Mouse (Mus musculus) activated CD4-positive, CD25-positive, alpha-beta regulatory T cell, adult 4 months (primary cell): Measurements from ENCODE around the gene Tmem184b. TPM values are rescaled to one million over a fixed set of nuclear protein-coding genes. Genes with fewer than 3 reads are reported as not detected.

Experiments used
- ATAC-seq: one replicate; pipeline ENCODE4 v1.8.0; 2017
- polyA plus RNA-seq, 2 experiments: library from polyadenylated mRNA; unstranded; fragments of 100-300 nt; shearing (Covaris generic); gene quantifications; one replicate each; pipeline ENCODE4 v1.2.1; 2017

Tmem184b gene
- polyA plus RNA-seq, result 10 to 100 TPM in 1 of 2 experiments, 1 to 10 TPM in 1; 9.3 to 18.1 TPM

- ATAC-seq, result peak; percentile 74
Observed at GRCm38 (mm10) chr15:79402836-79403762, at the start of gene Tmem184b. Gene Tmem184b, minus strand, starts transcription at chr15:79403569.

- no peak for ATAC-seq
Observed at GRCm38 (mm10) chr15:79448041-79448440, 44.7 kb upstream of the Tmem184b start.

GRCm38 (mm10) chr15:79445786-79446654 is 42.7 kb upstream of the Tmem184b start:
- ATAC-seq, result no peak

DNA sequence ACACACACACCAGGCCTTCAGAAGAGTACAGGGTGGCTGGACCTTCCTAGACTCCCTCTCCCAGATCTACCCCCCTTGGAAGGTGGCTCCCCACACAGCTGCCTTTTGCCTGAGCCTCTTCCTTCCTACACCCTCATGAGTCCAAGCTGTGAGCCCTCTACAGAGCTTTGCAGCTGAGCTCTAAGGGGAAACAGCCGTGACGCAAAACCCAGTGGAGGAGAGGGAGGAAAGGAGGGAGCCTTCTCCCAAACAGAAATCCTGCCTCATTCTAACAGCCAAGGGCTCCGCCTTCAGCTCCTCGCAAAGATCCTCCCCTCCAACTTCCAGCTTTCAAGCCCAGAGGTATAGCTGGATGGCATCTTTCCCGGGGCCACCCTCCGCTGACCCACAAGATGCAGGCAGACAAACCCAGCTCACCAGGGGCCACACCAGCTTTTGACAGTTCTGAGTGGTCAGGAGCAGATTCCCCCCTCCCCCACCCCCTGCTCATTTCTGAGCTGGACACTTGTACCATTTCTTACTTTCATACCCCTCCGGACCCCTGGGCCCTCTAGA is 40.6 kb upstream of the Tmem184b start:
- no peak for ATAC-seq

- ATAC-seq, result no peak
Observed at GRCm38 (mm10) chr15:79442961-79443518, 39.7 kb upstream of the Tmem184b start.

- ATAC-seq, result no peak
Observed at GRCm38 (mm10) chr15:79442257-79442611, 38.9 kb upstream of the Tmem184b start.

- peak; percentile 46 for ATAC-seq
Observed at GRCm38 (mm10) chr15:79441331-79442256, 38.2 kb upstream of the Tmem184b start.

DNA sequence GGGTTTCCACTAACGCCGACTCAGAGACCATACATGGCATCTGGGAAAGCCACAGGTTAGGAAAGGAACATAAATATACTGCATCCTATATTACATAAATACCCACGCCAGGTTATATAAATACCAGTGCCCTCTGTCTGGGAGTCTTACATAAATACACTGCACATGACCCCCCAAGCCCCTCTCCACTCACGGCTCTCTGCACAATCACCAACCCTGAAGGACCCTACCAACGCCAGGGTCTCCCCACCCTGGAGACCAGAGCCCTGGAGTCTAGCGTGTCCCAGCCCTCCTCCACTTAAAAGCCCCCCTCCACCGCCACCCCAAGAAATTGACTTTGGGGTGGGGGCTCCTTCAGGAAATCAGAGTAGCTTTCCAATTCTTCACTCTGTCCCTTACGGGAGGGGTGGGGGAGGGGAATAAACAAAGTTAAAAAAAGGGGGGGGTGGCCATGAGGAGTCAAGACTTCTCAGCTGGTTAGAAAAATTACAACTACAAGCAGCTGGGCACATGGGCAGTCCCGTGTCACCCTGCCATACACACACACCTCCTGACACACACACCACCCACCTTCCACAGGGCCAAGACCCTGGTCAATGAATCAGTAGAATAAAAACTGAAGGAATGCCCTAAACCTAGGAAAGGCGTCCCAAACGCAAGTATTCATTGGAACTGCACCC is 37.4 kb upstream of the Tmem184b start:
- no peak for ATAC-seq

DNA sequence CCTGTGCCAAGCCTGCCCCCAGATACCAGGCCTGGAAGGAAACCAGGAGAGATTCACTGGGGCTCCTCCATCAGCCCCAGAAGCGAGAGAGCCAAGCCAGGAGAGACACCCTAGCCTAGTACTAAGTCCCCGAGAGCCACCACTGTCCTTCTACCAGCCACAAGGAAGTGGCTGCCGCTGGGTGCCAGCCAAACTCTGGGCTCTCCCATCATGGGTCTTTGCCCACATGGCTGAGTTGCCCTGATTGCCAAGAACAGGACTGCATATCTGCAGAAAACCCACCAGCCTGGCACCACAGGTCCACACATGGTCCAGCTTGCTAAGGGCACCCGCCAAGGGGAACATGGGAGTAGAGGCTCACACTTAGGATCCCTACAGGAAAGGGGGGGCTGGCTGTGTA is 36.9 kb upstream of the Tmem184b start:
- no peak for ATAC-seq

GRCm38 (mm10) chr15:79439386-79439785 is 36.0 kb upstream of the Tmem184b start:
- no peak for ATAC-seq

DNA sequence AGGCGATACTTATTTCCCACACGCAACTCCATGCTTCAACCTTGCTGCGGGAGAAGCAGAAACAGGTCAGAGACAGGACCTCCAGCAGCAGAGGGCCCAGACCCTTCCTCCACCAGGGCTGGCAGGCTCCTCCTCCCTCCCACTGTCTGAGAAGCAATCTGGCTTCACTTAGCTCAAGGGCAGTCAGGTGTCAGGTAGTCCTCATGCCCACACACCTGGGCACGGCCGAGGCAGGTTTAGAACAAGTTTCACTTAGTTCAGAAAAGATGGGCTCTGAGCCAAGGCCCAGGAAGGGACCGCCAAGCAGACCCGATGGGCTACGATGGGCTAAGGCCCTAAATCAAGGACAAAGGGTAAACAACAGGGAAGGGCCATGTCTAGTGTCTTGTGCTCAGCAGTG is 35.4 kb upstream of the Tmem184b start:
- no peak for ATAC-seq

- no peak for ATAC-seq
Observed at GRCm38 (mm10) chr15:79438209-79438810, 34.9 kb upstream of the Tmem184b start.

DNA sequence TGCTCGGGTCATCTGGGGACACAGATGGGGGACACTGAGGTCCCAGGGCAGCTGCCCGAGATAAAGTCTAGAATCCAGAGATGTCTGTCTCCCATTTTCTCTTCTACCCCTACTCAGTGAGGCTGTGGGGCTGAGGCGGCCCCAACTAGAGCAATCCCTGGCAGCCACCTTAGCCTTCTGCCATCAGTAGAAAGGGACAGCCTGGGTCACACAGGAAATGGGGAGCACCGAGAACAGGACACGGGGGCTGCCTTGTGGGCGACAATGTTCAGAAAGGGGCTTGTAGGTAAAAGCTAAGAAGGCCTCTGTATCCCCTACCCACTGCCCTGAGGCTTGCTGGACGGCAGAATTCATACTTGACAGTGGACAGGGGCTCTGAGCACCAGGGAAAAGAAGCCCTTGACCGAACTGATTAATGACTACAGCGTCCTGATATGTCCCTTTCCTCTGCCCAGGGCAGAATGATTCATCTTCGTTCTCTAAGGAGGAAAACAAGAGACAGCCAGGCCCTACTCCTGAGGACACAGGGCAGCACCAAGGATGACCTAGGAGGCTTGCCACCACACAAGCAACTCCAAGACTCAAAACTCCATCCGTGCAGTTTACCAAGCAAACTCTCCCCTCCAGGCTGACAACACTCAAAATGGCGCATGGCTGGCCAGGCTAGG is 34.3 kb upstream of the Tmem184b start:
- ATAC-seq, result no peak

GRCm38 (mm10) chr15:79436481-79436921 is 33.1 kb upstream of the Tmem184b start:
- ATAC-seq, result no peak

GRCm38 (mm10) chr15:79435191-79435671 is 31.9 kb upstream of the Tmem184b start:
- no peak for ATAC-seq

DNA sequence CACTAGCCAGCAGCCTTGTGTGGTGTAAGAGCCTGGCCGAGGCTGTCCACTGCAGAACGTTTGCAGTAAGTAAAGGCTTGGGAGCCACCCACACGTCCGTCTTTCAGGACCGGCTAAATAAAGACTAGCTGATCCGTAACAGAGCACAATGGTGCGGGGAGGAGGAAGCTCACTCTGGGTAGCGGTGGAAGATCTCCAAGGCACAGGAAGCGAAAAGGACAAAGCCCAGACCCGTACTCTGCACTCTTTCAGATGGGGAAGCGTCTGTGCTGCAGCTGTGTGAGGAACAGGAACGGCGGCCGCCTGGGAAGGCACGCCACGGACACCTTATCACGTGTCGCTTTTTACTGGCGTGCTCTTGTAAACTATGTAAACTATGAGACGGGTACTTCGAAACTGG is 29.5 kb upstream of the Tmem184b start:
- ATAC-seq, result no peak

DNA sequence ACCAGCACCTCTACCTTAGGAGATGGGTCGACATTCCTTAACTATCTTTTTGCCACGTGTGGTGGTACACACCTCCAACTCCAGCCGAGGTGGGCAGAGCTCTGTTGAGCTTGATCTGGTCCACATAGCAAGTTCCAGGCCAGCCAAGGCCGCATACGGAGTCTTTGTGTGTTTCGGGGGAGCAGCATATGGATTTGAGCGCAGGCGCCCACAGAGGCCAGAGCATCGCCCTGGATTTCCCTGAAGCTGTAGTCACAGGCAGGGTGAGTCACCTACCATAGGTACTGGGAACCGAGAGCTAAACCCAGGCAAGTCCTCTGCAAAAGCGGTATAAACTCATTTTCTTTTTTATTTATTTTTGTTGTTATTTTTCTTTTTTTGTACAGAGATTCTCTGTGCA is 29.0 kb upstream of the Tmem184b start:
- no peak for ATAC-seq

DNA sequence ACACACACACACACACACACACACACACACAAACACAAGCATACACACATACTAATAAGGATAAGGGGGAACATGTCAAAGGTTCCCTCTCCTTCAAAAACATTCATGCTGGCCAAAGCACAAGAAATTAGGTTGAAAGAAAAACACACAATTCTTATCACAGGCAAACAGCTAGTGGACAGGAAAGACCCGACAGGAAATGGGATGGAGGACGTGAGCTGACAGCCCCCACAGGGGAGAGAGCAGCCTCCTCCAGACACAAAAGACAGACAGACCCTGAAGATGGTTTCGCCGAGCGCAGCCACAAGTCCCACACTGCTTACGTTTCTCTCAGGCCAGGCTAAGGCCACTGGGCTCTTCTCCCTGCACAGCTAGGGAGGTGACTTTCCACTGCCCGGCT is 28.6 kb upstream of the Tmem184b start:
- no peak for ATAC-seq

DNA sequence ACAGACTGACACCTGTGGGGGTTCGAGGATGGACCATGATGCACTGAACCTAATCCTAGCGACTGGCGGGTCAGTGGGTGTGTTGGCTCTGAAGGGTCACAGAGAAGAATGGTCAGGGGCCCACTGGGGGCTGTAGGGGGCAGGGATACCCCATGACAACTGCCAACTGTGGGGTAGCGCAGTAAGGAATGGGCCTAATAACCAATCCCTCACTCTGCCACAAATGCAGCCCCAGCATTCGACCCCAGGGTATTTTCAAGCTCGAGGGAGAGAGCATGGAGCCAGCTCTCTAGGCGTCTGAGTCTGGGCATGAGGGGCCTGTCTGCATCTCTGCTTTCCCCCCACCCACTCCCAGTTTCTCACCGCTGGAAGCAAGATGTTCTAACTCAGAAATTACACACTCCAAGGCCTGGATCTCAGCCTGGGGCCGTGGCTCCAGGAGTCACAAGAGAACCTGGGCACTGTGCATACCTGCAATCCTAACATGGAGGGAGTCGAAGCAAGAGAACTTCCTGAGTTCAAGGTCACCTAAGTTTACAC is 27.2 kb upstream of the Tmem184b start:
- no peak for ATAC-seq

GRCm38 (mm10) chr15:79429994-79430393 is 26.6 kb upstream of the Tmem184b start:
- no peak for ATAC-seq
